Mouse (Mus musculus): ENCODE data around the gene Cyp2c65. TPM values are rescaled to one million over a fixed set of nuclear protein-coding genes. Genes with fewer than 3 reads are reported as not detected.
"Not testable (repeated sequence)": the region's sequence is repeated elsewhere in the genome, so short reads cannot be mapped to it uniquely, and the experiment has no call there.

Cyp2c65 gene
- total RNA-seq (2021), result not detected

DNA sequence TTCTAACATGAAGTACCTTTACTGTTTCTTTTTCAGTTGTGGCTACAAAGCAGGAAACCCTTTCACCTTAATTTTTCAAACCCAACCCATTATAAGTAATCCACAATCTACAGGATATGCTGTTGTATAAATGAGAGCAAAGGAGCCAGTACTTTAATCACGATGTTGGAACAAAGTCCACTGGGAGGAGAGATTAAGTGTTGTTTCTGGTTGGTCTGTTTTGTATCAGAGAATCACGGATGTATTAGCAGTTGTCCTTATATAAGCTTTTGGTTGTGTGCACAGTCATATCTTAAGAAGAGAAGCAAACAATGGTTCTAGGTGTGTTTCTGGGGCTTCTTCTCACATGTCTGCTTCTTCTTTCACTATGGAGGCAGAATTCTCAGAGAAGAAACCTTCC, at the start of gene Cyp2c65:
Gene Cyp2c65 (plus strand): TSS at position 297 of the 400 bp plus-strand sequence.
- DNase-seq, result no peak
- intact Hi-C loops (cut with DNase I), result no loop called here

DNA sequence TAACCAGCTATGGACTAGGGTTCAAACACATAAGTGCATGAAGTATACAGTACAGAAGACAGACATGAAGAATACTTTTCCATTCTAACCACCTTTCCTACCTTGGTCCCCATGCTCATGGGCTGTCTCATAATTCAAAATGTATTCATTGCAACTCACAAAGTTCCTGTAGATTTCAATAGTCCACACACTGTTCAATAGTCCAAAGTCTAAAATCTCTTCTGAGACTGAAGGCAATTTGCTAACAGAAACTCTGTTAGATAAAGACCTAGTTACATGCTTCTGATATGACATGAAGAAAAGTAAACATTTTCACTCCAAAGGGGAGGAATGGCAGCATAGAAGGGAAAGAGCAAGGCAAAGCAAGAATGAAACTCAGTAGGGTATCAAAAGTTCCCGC, 2.9 kb upstream of the Cyp2c65 start:
- DNase-seq, result no peak
- intact Hi-C loops (cut with DNase I), result no loop called here

DNA sequence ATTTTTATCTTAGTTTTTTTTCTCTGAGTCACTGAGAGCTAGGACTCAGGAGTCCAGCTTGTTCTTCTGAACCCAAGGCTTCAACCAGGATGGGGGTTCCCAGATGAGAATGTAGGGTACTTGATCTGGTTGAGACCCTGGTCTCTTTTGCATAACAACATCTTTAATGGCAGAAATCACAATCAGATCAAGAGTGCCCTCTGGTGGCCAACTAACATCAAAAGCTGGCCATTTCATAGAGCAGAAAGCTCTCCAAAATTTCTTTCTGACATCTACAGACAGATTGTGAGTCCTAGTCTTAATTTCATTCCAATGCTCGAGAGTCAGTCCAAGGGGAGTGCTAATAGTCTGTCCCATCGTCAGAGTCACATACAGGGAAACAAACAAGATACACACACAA, 38.0 kb downstream of the Cyp2c65 start:
- DNase-seq; intact Hi-C loops (cut with DNase I): not testable (repeated sequence)

DNA sequence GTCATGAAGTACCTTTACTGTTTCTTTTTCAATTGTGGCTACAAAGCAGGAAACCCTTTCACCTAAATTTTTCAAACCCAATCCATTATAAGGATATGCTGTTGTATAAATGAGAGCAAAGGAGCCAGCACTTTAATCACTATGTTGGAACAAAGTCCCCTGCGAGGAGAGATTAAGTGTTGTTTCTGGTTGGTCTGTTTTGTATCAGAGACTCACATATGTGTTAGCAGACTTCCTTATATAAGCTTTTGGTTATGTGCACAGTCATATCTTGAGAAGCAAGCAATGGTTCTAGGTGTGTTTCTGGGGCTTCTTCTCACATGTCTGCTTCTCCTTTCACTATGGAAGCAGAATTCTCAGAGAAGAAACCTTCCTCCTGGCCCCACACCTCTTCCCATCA, 52.8 kb downstream of the Cyp2c65 start, which contains the start of gene Cyp2c66:
Gene Cyp2c66 (plus strand): TSS at position 255 of the 400 bp plus-strand sequence.
- intact Hi-C loops (cut with DNase I), result no loop called here
- DNase-seq, result no peak

Other genes with a start within 250 kb of the Cyp2c65 start
- 10 to 100 TPM; 14.7 to 16.5 TPM for gene Noc3l, start 241.8 kb upstream of the Cyp2c65 start, total RNA-seq (2021)
- gene Tbc1d12, start 224.4 kb upstream of the Cyp2c65 start, total RNA-seq (2021), result 10 to 100 TPM; 21.3 to 23.9 TPM
- 1 to 10 TPM; 9.4 to 9.8 TPM for gene Hells, start 130.1 kb upstream of the Cyp2c65 start, total RNA-seq (2021)
- under 1 TPM; 0.18 to 0.28 TPM for gene Cyp2c55, start 54.0 kb upstream of the Cyp2c65 start, total RNA-seq (2021)
- not detected for gene Cyp2c66, start 52.9 kb downstream of the Cyp2c65 start, total RNA-seq (2021)
- not detected for gene Cyp2c29, start 208.4 kb downstream of the Cyp2c65 start, total RNA-seq (2021)